Mouse (Mus musculus): ENCODE measurements around the gene Mettl9.

Gene Mettl9

DNA sequence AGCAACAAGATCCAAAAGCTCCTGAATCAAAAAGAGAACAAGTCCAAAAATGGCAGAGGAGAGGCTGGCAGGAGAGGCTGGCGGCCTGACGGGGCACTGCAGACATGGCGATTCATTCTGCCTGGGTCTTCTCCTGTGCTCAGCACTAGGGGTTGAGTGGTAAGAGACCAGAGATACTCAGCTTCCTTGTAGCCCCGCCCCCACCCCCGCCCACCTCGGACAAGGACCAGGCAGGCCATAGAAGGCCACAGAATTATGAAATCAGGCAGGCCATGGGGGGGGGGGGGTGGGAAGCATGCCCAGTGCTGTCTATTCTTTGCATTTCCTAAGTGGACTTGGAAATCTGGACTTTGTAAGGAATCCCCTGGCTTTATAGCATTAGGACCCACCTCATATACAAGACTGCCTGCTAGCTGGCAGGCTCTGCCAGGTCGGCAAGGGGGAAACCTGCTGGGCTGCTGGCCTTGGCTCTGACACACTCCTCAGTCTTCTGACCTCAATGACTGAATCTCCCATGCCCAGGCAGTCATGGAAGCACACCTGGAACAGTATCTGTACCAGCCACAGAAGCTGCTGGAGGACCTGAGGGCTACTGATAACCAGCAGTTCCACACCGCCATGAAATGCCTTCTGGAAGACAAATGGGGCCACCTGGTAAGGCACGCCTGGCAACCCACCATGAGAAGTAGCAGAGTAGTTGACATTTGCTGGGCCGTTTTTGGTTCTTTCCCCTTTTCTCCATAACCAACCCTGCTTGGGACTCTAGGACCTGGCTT lies 64.6 kb downstream of the Mettl9 start:
- DNase-seq (ENCODE audit: low spot score in 2 of 2), result no peak

DNA sequence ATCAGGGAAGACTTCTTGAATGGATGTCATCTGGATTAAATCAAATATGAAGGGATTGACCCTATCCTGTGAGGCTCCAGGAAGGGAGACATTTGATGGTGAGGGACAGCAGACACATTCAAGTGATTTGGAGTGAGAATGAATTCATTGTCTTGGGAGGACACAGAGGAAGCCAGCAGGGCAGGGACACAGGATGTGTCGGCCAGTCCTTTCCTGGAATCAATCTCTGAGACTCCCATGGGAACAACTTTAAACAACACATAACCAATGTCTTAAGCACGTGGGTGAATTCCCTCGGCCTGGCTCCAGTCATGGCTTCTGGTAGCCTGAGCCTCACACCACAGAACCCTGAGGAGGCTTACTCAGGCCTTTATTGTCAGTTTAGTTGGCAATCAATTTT lies 73.6 kb downstream of the Mettl9 start:
- DNase-seq (ENCODE audit: low spot score in 2 of 2), result no peak

- DNase-seq (ENCODE audit: low spot score in 2 of 2), result no peak
Measured at GRCm38 (mm10) chr7:121111321-121111720, 77.1 kb downstream of the Mettl9 start.

DNA sequence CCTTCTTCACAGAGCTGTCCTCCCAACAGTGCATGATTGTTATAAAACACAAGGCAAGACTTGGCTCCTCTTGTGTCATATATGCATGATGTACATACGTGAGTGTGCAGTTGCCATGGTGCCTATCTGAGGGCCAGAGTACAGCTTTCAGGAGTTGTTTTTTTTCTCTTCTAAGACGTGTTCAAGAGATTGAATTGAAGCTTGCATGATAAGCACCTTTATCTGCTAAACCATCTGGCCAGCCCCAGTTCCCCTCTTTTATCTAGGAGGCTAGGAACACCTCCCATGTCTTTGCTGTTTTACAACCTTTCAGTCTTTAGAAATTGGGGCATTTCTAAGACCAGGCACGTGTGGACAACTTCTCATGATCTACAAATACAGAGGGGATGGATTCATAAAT lies 77.5 kb downstream of the Mettl9 start:
- DNase-seq (ENCODE audit: low spot score in 2 of 2), result no peak

DNA sequence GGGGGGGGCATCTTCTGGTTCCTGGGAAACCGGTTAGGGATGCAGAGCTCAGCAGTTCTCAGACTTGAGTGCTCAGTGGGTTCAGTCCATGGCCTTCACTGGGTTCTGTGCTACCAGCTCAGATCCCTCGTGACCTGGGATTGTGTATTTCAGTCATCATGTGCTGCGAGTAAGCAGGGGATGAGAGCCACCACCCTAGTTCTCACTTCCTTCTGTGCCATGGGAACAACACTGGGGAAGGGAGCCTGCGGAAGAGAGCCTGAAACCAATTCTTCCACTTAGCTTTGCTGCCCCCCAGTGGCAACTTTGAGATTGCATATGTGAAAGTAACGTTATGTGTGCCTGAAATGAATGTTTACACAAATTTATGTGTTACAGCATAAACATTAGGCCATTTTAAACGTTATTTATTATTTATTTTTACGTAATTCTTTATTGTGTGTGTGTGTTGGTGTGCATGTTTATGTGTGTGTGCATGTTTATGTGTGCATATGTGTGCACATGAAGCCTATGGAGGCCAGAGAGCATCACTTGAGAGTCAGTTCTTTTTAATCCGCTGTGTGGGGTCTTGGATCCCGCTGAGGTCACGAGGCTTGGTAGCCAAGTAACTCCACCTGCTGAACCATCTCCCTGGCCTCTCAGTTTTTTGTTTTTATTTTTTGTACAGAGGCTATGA lies 86.0 kb downstream of the Mettl9 start:
- peak; percentile 74 to 85 for DNase-seq (ENCODE audit: low spot score in 2 of 2)

Measured in spleen, postnatal 10 days (tissue).